Mouse (Mus musculus): ENCODE measurements around the gene Cmtr1.
A peak's percentile ranks its signal among the peaks of the same experiment; 100 is the strongest.

DNA sequence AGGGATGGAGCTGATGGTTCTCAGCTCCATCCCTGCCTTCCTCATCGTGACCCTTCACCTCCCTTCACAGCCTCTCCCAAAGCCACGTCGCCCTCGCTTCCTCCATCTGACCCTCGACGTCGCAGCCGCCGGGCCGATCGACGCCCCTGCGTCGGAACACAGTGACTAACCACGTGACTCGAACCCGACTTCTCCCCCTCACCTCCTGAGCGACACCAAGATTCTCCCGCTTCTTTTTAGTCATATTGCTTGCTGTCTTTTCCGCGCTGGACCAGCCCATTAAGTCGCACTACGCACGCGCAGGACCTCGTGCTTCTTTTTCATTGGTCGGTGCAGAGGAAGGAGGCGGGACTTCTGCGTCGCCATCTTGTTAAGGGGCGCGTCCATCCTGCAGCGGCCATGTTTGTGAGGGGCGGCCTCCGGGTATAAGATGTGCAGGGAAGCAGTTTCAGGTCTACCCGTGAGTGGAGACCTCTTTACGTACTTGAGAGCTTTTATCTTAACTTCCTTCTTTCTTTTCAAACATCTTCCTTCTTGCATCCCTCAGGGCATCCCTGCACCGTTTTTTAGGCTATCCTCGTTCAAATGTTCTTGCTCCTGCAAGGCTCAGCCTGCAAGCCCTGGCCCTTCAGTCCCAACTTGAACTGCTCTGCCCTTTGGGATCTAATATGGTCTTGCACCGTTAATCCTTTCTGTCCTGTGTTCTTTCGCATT lies 56.5 kb downstream of the Cmtr1 start, which contains the start of gene Ccdc167:
- no peak for TF ChIP-seq CTCF (IDR thresholded peaks at IDR 0.05; ENCODE audit: extremely low read depth, insufficient read depth, low read length)
- peak; percentile 46; the same call in 1 of the 2 replicates for TF ChIP-seq POLR2A (IDR thresholded peaks at IDR 0.05; ENCODE audit: extremely low read depth, insufficient read depth, low read length)
